8 mouse cellular contexts compared by ENCODE assay signal in the genomic region with DNA sequence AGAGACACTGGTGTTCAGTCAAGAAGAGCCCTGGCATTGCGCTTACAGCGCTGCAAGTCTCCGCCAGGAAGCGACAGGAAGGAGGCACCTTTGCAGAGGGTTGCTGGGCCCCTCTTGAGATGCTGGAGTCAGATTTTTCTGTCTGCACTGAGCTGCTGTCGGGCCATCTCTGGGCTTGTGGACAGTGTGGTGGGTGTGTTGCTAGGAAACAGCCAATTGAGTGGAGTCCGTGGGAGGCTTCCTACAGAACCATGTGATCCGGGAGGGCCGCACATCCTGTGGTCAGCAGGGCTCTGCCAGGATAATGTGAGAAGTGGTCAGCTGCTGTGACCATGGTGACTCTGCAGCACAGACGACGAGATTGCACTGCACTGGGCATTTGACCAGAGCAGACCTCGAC. TPM values are rescaled to one million over a fixed set of nuclear protein-coding genes. Genes with fewer than 3 reads are reported as not detected.
A peak's percentile ranks its signal among the peaks of the same experiment; 100 is the strongest.
DNase-seq lines count a peak whose midpoint lies in the region; ATAC-seq lines count a peak whose summit lies in the region.

No protein-coding gene starts in this region.

- H3K9ac ChIP-seq in neural tube, embryonic 12.5 days = no peak overlapping the region

- H3K4me3 ChIP-seq in neural tube, embryonic 12.5 days = no peak overlapping the region

- no peak for ATAC-seq in neural tube, embryonic 12.5 days (ENCODE audit: low FRiP score, low read depth)

- H3K36me3 ChIP-seq in neural tube, embryonic 12.5 days = no peaks in the 10 kb centered on the region

- peaks cover 15% of the 10 kb centered on the region; the same call in 1 of the 2 replicates for H3K4me1 ChIP-seq in neural tube, embryonic 12.5 days

- peak; percentile 36 for DNase-seq in adrenal gland, postnatal 14 days
- no peak for DNase-seq in adrenal gland, adult (ENCODE audit: inconsistent age in 2 of 2, low spot score in 1 of 2)
- DNase-seq in 416B (ENCODE audit: low read depth) = peak; percentile 11
- peak; percentile 56 to 68 for DNase-seq in frontal cortex, postnatal 14 days (ENCODE audit: low spot score in 2 of 2)
- DNase-seq in left cerebral cortex, postnatal 10 days (ENCODE audit: extremely low spot score in 1 of 2, low spot score in 2 of 2) = peak; percentile 70 to 80
- no peak for DNase-seq in natural killer cell, adult 2 months (ENCODE audit: low spot score in 2 of 2)
- no peak for DNase-seq in urinary bladder, postnatal 14 days (ENCODE audit: low spot score)

- no peaks in the 10 kb centered on the region for H3K9me3 ChIP-seq in neural tube, embryonic 12.5 days

- no peak overlapping the region for H3K27ac ChIP-seq in neural tube, embryonic 12.5 days

- intact Hi-C loops in left cerebral cortex, postnatal 10 days (cut with DNase I) = no loop called here

- 23% methylated on average over 11 of the region's 11 CpGs for WGBS in neural tube, embryonic 12.5 days

- peak overlapping the region; percentile 24; the same call in 1 of the 2 replicates for H3K4me2 ChIP-seq in neural tube, embryonic 12.5 days (replicated peaks)

- H3K27me3 ChIP-seq in neural tube, embryonic 12.5 days (replicated peaks) = 0 out of 2 replicates have a peak, but pooled peaks cover 6% of the 10 kb centered on the region

RNA-seq across cellular contexts. Expression of a gene that starts 4.6 kb away (rescaled TPM):
- 1.1 and 1.9 TPM in 2 replicates for total RNA-seq in adrenal gland, postnatal 14 days (2021)
- 100 to 1,000 TPM; 189 to 212 TPM for total RNA-seq in left cerebral cortex, postnatal 10 days (2021)
- polyA plus RNA-seq in neural tube, embryonic 12.5 days (2016; fragmentation: Nextera tagmentation; extraction: Ambion mirVana) = 4.5 and 5.4 TPM in 2 replicates

Comparison
In these comparisons a context has a peak if more than half of its experiments do, and no peak if none do; other contexts are left out.
1. DNase-seq: peak in adrenal gland, postnatal 14 days (single experiment), 416B (single experiment), frontal cortex, postnatal 14 days (2 of 2) and left cerebral cortex, postnatal 10 days (2 of 2); none in adrenal gland, adult (0 of 2), natural killer cell, adult 2 months (0 of 2) and urinary bladder, postnatal 14 days (single experiment).
2. RNA of a gene that starts 4.6 kb away (total RNA-seq): 189 to 212 TPM in left cerebral cortex, postnatal 10 days; 1.1 to 1.9 TPM in adrenal gland, postnatal 14 days; every median in the first group is over 10 times any median in the second.